Mouse (Mus musculus): Measurements from ENCODE around the gene Adam10. TPM values are rescaled to one million over a fixed set of nuclear protein-coding genes. Genes with fewer than 3 reads are reported as not detected.

The Adam10 gene
- polyA plus RNA-seq, 1 experiment from 2014 or later: 63.7 TPM

DNA sequence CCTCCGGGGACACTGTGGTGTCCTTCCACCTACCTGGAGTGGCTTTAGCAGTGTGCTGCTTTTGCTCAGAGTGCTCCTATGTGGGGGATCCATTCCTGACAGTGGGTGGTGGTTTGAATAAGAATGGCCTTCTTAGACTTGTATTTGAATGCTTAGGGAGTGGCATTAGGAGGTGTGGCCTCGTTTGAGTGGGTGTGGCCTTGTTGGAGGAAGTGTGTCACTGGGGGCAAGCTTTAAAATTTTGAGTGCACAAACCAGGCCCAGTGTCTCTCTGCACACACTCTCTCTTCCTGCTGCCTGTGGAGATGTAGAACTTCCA, 116.6 kb downstream of the Adam10 start:
- H3K9ac ChIP-seq (replicated peaks): no peak overlapping the region
- H3K9me3 ChIP-seq: no peaks in the 10 kb centered on the region
- no peak overlapping the region for H3K27ac ChIP-seq (replicated peaks)
- H3K27me3 ChIP-seq: no peaks in the 10 kb centered on the region
- 57% methylated on average over 2 of the region's 2 CpGs for WGBS
- no peak for ATAC-seq (replicated peaks)
- H3K36me3 ChIP-seq: no peaks in the 10 kb centered on the region
- no peaks in the 10 kb centered on the region for H3K4me1 ChIP-seq
- H3K4me3 ChIP-seq: no peak overlapping the region
- H3K4me2 ChIP-seq (replicated peaks): no peak overlapping the region

DNA sequence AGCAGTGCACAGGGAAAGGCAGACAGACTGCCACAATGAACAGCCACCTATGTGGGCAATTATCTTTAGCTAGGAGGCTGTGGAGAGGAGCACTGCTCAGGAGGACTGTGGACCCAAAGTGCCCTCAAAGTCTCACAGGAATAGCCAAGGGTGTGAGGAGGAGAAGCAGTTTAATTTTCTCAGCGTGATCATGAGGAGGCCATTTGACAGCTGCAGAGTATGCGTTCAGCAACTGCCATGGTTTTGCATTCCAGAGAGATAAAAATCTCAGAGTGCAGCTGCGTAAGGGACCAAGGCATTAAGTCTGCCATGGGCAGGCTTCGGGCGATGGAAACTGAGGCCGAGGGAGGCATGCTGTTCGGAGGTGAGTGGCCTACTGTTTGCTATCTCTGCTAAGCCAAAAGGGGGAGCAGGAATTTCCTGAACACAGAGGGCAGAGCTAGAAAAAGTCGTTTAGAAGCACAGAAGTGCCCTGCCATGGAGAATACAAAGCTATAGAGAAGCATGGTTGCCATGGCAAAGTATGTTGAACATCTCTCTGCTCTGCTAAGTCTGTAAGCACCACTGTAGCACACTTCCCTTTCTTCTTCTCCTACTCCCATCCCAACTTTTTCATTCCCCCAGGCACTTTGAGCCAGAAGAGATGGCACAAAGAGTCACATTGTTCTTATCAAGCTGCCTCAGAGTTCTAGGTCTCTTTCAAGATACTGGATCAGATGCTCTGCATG, 122.0 kb downstream of the Adam10 start:
- H3K4me2 ChIP-seq (replicated peaks): no peak overlapping the region
- no peak overlapping the region for H3K27ac ChIP-seq (replicated peaks)
- H3K4me3 ChIP-seq: no peak overlapping the region
- H3K9ac ChIP-seq (replicated peaks): no peak overlapping the region
- H3K27me3 ChIP-seq: no peaks in the 10 kb centered on the region
- 63% methylated on average over 8 of the region's 8 CpGs for WGBS
- H3K4me1 ChIP-seq: no peaks in the 10 kb centered on the region
- no peaks in the 10 kb centered on the region for H3K36me3 ChIP-seq
- ATAC-seq (replicated peaks): no peak
- no peaks in the 10 kb centered on the region for H3K9me3 ChIP-seq

DNA sequence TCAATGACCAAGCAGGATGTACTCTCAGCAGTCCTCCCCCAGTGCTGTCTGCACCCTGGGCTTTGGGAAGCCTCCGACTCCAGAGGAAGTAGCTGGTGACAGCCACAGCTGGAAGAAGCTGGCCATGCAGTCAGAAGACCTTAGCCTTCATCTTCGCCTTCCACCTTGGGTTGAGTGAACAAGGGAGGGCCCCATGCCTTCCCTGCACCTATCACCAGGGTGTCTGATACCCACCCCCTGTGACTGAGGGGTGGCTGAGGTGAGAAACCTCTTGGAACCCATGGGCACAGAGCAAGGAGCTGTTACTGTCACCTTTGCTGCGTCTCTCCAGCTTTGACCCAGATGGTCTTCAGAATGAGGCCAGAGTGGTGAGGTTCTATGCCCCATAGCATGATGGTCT, 123.0 kb downstream of the Adam10 start:
- no peaks in the 10 kb centered on the region for H3K27me3 ChIP-seq
- H3K4me1 ChIP-seq: no peaks in the 10 kb centered on the region
- no peak overlapping the region for H3K9ac ChIP-seq (replicated peaks)
- no peak overlapping the region for H3K27ac ChIP-seq (replicated peaks)
- no peak overlapping the region for H3K4me2 ChIP-seq (replicated peaks)
- no peaks in the 10 kb centered on the region for H3K9me3 ChIP-seq
- no peaks in the 10 kb centered on the region for H3K36me3 ChIP-seq
- no peak for ATAC-seq (replicated peaks)
- H3K4me3 ChIP-seq: no peak overlapping the region
- 80% methylated on average over 3 of the region's 3 CpGs for WGBS

DNA sequence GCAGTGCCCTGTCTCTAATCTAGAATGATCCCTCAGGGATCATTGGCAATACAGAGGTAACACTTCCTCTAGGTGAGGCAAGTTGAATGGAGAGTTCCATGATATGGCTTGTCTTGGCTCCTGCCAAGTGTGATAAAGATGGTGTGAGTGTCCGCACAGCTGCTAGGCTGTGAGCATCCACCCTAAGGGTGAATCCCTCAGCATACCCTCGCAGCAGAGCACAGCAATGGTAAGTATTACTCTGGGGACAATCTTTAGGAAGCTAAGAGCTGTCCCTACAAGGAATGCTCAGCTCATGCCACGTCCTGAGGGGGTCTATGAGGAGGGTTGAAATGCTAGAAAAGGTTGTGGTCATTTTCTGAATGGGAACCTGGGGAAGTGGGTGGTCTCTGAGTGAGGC, 124.0 kb downstream of the Adam10 start:
- no peak overlapping the region for H3K4me2 ChIP-seq (replicated peaks)
- H3K36me3 ChIP-seq: no peaks in the 10 kb centered on the region
- H3K4me3 ChIP-seq: no peak overlapping the region
- H3K9ac ChIP-seq (replicated peaks): no peak overlapping the region
- no peak overlapping the region for H3K27ac ChIP-seq (replicated peaks)
- H3K4me1 ChIP-seq: no peaks in the 10 kb centered on the region
- no peak for ATAC-seq (replicated peaks)
- no peaks in the 10 kb centered on the region for H3K9me3 ChIP-seq
- WGBS: 87% methylated on average over 3 of the region's 3 CpGs
- H3K27me3 ChIP-seq: no peaks in the 10 kb centered on the region

DNA sequence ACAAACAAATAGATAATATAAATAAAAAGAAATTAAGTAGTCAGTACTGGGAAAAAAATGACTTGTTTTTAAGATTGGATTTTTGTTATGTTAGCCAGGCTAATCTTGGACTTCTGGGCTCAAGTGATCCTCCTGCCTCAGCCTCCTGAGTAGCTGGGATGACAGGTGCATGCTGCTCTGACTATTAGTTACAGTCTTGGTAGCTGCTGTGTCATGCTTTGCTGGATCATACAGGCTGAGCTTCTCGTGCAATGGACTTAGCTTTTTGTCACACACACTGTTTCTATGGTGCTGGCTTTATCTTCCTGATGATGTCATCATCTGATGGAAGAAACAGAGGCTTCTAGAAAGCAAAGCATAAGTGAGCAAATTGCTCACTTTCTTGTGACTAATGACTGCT, 127.3 kb downstream of the Adam10 start:
- Histone ChIP-seq H3K4me3 (no peak overlapping the region), H3K27ac (replicated peaks) (no peak overlapping the region), H3K4me2 (replicated peaks) (no peak overlapping the region), H3K36me3 (no peaks in the 10 kb centered on the region), H3K27me3 (no peaks in the 10 kb centered on the region), H3K9me3 (no peaks in the 10 kb centered on the region), H3K4me1 (no peaks in the 10 kb centered on the region), H3K9ac (replicated peaks) (no peak overlapping the region)
- WGBS: 39% methylated on average over 1 of the region's 1 CpGs
- no peak for ATAC-seq (replicated peaks)

DNA sequence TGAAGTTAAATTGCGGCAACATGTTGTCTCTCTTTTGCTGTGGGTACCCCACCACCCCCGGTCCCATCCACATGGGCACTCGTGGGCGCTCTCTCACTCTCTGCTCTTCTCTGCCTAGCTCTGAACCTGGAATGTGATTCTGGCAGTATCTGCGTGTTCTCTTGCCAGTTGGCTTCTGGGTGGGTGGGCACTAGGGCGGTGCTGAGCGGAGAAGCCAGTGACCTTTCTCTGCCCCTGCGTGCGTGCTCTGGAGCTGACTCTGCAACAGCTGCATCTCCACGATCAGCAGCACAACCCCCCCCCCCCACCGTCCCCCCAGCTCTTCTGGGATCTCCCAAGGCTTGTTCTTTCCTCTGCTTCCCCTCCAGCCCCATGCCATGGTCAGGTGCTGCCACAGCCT, 128.9 kb downstream of the Adam10 start:
- Histone ChIP-seq H3K27ac (replicated peaks) (no peak overlapping the region), H3K36me3 (no peaks in the 10 kb centered on the region), H3K4me2 (replicated peaks) (no peak overlapping the region), H3K27me3 (no peaks in the 10 kb centered on the region), H3K9ac (replicated peaks) (no peak overlapping the region), H3K4me1 (no peaks in the 10 kb centered on the region), H3K4me3 (no peak overlapping the region), H3K9me3 (no peaks in the 10 kb centered on the region)
- WGBS: 81% methylated on average over 11 of the region's 11 CpGs
- ATAC-seq (replicated peaks): no peak

DNA sequence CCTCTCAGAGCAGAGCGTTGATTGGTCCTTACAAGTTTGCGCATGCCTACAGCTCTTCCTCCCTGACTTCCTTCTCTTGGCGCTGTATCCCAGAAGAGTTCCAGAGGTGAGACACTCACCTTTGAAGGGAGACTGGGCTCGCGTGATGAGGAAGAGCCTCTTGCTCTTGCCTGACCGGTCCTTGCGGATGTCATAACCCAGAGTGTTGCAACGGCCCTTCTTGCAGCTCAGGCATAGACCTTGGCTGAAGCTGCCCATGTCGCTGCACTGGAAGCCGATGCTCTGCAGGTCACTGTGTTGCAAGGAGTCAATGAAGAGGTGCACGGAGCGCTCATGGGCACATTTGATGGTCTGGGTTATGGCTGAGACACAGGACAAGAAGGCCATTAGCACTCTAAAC, 133.8 kb downstream of the Adam10 start:
- WGBS: 93% methylated on average over 12 of the region's 12 CpGs
- Histone ChIP-seq H3K4me1 (peaks cover 8% of the 10 kb centered on the region; the same call in 1 of the 2 replicates), H3K9ac (replicated peaks) (no peak overlapping the region), H3K27me3 (no peaks in the 10 kb centered on the region), H3K36me3 (no peaks in the 10 kb centered on the region), H3K4me2 (replicated peaks) (no peak overlapping the region), H3K4me3 (no peak overlapping the region), H3K27ac (replicated peaks) (no peak overlapping the region), H3K9me3 (no peaks in the 10 kb centered on the region)
- ATAC-seq (replicated peaks): no peak

DNA sequence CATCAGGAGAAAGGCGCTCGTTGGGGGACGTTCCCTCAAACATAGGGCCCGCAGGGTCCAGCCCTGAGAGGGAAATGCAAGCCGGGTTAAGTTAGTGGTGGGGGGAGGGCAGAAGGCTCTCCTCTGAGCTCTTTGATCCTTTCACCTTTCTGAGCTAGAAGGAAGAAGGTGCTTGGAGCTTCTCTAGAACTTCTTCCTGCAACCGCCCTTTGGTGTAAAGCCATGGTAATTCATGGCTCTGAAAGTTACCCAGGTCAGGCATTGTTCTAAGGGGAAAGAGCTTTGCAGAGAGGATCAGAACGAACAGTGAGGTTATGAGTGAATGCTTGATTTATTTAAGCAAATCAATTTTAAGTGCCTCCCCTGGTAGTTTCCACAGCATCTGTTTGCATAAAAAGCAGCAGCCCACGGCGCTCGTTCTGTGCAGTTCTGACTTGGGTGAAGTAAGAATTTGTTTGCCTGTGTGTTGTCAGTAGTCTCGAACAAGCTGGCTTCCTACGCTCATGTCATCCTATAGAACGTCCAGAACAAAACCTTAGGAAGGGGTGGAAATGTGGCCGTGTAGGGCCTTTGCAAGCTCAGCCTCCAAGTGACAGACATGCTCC, 138.0 kb downstream of the Adam10 start:
- no peaks in the 10 kb centered on the region for H3K36me3 ChIP-seq
- no peak overlapping the region for H3K27ac ChIP-seq (replicated peaks)
- no peak for ATAC-seq (replicated peaks)
- no peaks in the 10 kb centered on the region for H3K27me3 ChIP-seq
- H3K9me3 ChIP-seq: no peaks in the 10 kb centered on the region
- no peak overlapping the region for H3K4me2 ChIP-seq (replicated peaks)
- H3K9ac ChIP-seq (replicated peaks): no peak overlapping the region
- no peak overlapping the region for H3K4me3 ChIP-seq
- WGBS: 63% methylated on average over 14 of the region's 14 CpGs
- peaks cover 8% of the 10 kb centered on the region; the same call in 1 of the 2 replicates for H3K4me1 ChIP-seq

DNA sequence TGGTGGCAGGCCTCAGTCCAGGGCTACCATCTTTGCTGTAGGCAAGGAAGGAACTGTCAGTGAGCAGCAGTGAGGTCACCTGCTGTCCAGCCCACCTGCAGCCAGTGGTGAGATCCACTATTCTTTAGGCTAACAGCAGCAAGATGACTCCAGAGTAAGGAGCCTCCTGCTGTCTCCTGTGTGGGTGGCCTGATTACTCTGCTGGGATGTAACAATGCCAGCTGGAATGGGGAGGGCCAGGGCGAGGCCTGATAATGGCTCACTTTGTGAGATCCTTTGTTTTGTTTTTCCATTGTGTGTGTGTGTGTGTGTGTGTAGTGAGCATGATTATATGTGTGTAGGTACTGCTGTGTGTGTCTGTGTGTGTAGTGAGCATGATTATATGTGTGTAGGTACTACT, 138.6 kb downstream of the Adam10 start:
- no peak for ATAC-seq (replicated peaks)
- H3K27me3 ChIP-seq: no peaks in the 10 kb centered on the region
- no peaks in the 10 kb centered on the region for H3K36me3 ChIP-seq
- no peaks in the 10 kb centered on the region for H3K9me3 ChIP-seq
- 25% methylated on average over 1 of the region's 1 CpGs for WGBS
- H3K4me1 ChIP-seq: peaks cover 8% of the 10 kb centered on the region; the same call in 1 of the 2 replicates
- no peak overlapping the region for H3K9ac ChIP-seq (replicated peaks)
- no peak overlapping the region for H3K4me3 ChIP-seq
- H3K27ac ChIP-seq (replicated peaks): no peak overlapping the region
- H3K4me2 ChIP-seq (replicated peaks): no peak overlapping the region

DNA sequence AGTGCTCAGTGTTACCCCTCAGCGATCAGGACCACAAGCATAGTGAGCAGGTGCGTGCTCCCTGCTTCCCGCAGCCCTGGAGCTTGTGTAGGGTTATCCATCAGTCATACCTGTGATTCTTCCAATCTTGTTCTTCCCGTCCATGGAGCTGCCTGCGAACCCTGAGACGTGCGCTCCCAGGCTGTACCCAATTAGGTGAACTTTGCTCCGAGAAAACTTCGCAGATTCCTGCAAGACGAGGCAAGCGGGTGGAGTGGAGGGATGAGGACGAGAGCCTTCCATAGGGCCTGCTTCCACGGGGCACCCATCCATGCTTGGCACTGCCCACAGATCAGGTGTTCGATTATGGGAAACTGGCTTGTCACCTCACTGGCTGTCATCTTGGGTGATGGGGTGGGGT, 139.9 kb downstream of the Adam10 start:
- Histone ChIP-seq H3K4me2 (replicated peaks) (no peak overlapping the region), H3K4me3 (no peak overlapping the region), H3K9me3 (no peaks in the 10 kb centered on the region), H3K9ac (replicated peaks) (no peak overlapping the region), H3K4me1 (peaks cover 8% of the 10 kb centered on the region; the same call in 1 of the 2 replicates), H3K36me3 (no peaks in the 10 kb centered on the region), H3K27ac (replicated peaks) (no peak overlapping the region), H3K27me3 (no peaks in the 10 kb centered on the region)
- ATAC-seq (replicated peaks): no peak
- 85% methylated on average over 14 of the region's 14 CpGs for WGBS

DNA sequence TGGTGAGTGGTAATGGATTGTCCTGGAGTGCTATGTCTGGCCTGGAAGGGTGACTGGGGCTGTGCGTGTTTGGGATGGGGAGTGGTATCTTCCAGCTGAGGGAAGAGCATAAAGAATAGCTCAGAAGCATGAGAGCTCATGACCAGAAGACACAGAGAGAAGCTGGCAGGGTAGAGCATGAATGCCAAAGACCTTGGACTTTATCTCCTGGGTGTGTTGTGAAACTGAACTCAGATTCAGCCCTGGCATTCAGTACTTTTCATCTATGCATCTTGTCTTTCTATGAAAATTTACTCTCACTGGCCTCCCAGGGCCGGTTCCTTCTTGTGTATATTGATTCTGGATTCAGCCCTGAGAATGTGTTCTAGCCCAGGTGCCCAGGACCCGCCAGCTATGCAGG, 145.3 kb downstream of the Adam10 start:
- Histone ChIP-seq H3K27ac (replicated peaks) (no peak overlapping the region), H3K9me3 (no peaks in the 10 kb centered on the region), H3K4me2 (replicated peaks) (no peak overlapping the region), H3K36me3 (no peaks in the 10 kb centered on the region), H3K27me3 (no peaks in the 10 kb centered on the region), H3K9ac (replicated peaks) (no peak overlapping the region), H3K4me1 (no peaks in the 10 kb centered on the region), H3K4me3 (no peak overlapping the region)
- ATAC-seq (replicated peaks): no peak
- 89% methylated on average over 3 of the region's 3 CpGs for WGBS

DNA sequence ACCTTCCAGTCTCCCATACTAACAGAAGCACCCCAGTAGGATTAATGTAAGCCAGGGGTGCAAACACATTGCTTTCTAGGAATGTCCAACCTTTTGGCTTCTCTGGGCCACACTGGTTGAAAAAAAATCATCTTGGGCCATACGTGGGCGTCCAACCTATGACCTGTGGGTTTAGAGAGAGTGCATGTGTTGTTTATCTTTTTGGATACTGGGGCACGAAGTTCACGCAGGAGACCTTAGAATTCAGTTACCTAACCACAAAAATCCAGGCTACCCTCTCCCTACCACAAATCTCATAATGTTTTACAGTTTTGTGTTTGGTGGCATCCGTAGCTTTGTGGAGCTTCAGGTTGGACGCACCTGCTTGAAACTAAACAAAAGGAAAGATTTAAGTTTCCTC, 149.1 kb downstream of the Adam10 start:
- ATAC-seq (replicated peaks): no peak
- H3K36me3 ChIP-seq: no peaks in the 10 kb centered on the region
- H3K4me2 ChIP-seq (replicated peaks): no peak overlapping the region
- H3K9me3 ChIP-seq: no peaks in the 10 kb centered on the region
- no peak overlapping the region for H3K9ac ChIP-seq (replicated peaks)
- WGBS: 88% methylated on average over 6 of the region's 6 CpGs
- H3K4me1 ChIP-seq: no peaks in the 10 kb centered on the region
- H3K27ac ChIP-seq (replicated peaks): no peak overlapping the region
- H3K4me3 ChIP-seq: no peak overlapping the region
- H3K27me3 ChIP-seq: no peaks in the 10 kb centered on the region
